Mouse (Mus musculus) stomach, postnatal 0 days (tissue): ENCODE measurements at regions not wholly inside any gene's neighbourhood (a gene's known extent, or its start where the extent isn't known, plus 50 kb on each side); places are given as distances from the start of the nearest gene placed in this dataset.

ENCODE experiments used
- CTCF ChIP-seq: IDR thresholded peaks from 2 replicates; pipeline ENCODE4 v1.5.1; 2016; ENCODE audit warnings: antibody characterized with exemption, low read depth, mild to moderate bottlenecking, moderate library complexity
- EP300 ChIP-seq: optimal IDR thresholded peaks from 2 replicates; pipeline ENCODE3; 2016; ENCODE audit warnings: antibody characterized with exemption

DNA sequence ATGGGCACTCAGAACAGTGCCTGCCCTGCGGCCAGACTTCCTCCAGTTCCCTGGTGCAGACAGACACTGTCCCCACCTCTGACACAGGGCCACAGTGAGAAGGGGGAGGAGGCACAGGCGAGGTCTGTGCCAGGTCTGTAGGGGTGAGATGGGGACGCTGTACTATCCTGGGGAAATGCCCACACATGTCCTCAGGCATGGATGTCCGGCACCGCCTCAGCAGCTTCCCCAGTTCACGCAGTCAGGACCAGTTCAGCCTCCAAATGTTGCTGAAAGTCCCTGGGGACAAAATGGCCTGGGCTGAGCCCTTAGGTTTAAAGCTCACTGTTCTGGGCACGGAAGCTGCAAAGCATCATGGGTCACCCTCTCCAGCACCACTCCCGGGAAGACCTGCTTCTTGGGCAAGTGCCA, 78.4 kb upstream of the Ptpn1 start:
- TF ChIP-seq CTCF (no peak), EP300 (no peak)
